Mouse (Mus musculus) heart, embryonic 16.5 days (tissue): ENCODE measurements at regions not wholly inside any gene's neighbourhood (a gene's known extent, or its start where the extent isn't known, plus 50 kb on each side); places are given as distances from the start of the nearest gene placed in this dataset.
A peak's percentile ranks its signal among the peaks of the same experiment; 100 is the strongest.

Experiments
- ATAC-seq: fragments of 200-750 bp; cut with Nextera tagmentation; replicated peaks from 2 replicates; pipeline ENCODE4 v1.8.0; 2017; ENCODE audit warnings: moderate number of reproducible peaks; ENCODE audit not compliant: insufficient read depth, low FRiP score; ENCODE audit errors: extremely low read depth
- H3K27ac ChIP-seq: fragments of 300-500 bp; sonication (generic); 2 replicates; pipeline ENCODE4 v1.5.1; 2014; ENCODE audit warnings: mild to moderate bottlenecking, low read length, control low read depth, moderate library complexity
- H3K27me3 ChIP-seq: fragments of 300-500 bp; sonication (generic); 2 replicates; pipeline ENCODE4 v1.6.1; 2014; ENCODE audit warnings: low read length, mixed read lengths; ENCODE audit not compliant: control insufficient read depth, insufficient read depth
- H3K36me3 ChIP-seq: fragments of 300-500 bp; sonication (generic); 2 replicates; pipeline ENCODE4 v1.6.1; 2014; ENCODE audit not compliant: control insufficient read depth, insufficient read depth
- H3K4me1 ChIP-seq: fragments of 300-500 bp; sonication (generic); 2 replicates; pipeline ENCODE4 v1.6.1; 2014; ENCODE audit warnings: low read length, mixed read lengths; ENCODE audit not compliant: control insufficient read depth, insufficient read depth
- H3K4me2 ChIP-seq: fragments of 300-500 bp; sonication (generic); 2 replicates; pipeline ENCODE4 v1.6.1; 2014; ENCODE audit warnings: low read depth, mild to moderate bottlenecking, control low read depth, low read length
- H3K4me3 ChIP-seq: fragments of 300-500 bp; sonication (generic); 2 replicates; pipeline ENCODE4 v1.5.1; 2014; ENCODE audit warnings: mild to moderate bottlenecking, control low read depth, low read length
- H3K9ac ChIP-seq: fragments of 300-500 bp; sonication (generic); 2 replicates; pipeline ENCODE4 v1.6.1; 2014; ENCODE audit warnings: low read length, control low read depth
- H3K9me3 ChIP-seq: fragments of 300-500 bp; sonication (generic); replicated peaks from 2 replicates; pipeline ENCODE4 v1.6.1; 2016; ENCODE audit warnings: low read length; ENCODE audit not compliant: control insufficient read depth
- WGBS: fragments of 180-500 bp; shearing (Covaris S2); extraction: QIAGEN DNeasy Blood & Tissue Kit; methylation state at CpG from one replicate; pipeline ENCODE4 v1.1.7; 2014; 5-methylcytosine and 5-hydroxymethylcytosine counted together

- peak overlapping the region; percentile 72 for H3K27ac ChIP-seq
- ATAC-seq, result peak; percentile 75
- H3K4me3 ChIP-seq, result peak overlapping the region; percentile 45
- H3K9me3 ChIP-seq, result no peaks in the 10 kb centered on the region
- no peaks in the 10 kb centered on the region for H3K36me3 ChIP-seq
- peak overlapping the region; percentile 68 for H3K9ac ChIP-seq
- H3K4me2 ChIP-seq, result peak overlapping the region; percentile 59
- H3K27me3 ChIP-seq, result no peaks in the 10 kb centered on the region
- 24% methylated on average over 12 of the region's 12 CpGs for WGBS
- 0 out of 2 replicates have a peak, but pooled peaks cover 3% of the 10 kb centered on the region for H3K4me1 ChIP-seq
Measured at GRCm38 (mm10) chr16:78490245-78490644, 86.3 kb downstream of the D16Ertd472e start.

GRCm38 (mm10) chr16:78489604-78490003, 86.9 kb downstream of the D16Ertd472e start:
- 53% methylated on average over 4 of the region's 4 CpGs for WGBS
- Histone ChIP-seq H3K27me3 (no peaks in the 10 kb centered on the region), H3K4me1 (0 out of 2 replicates have a peak, but pooled peaks cover 3% of the 10 kb centered on the region), H3K9me3 (no peaks in the 10 kb centered on the region), H3K36me3 (no peaks in the 10 kb centered on the region), H3K4me3 (no peak overlapping the region), H3K4me2 (no peak overlapping the region), H3K27ac (no peak overlapping the region), H3K9ac (no peak overlapping the region)
- no peak for ATAC-seq

- H3K27me3 ChIP-seq, result no peaks in the 10 kb centered on the region
- H3K27ac ChIP-seq, result no peak overlapping the region
- H3K9me3 ChIP-seq, result no peaks in the 10 kb centered on the region
- H3K9ac ChIP-seq, result no peak overlapping the region
- 0 out of 2 replicates have a peak, but pooled peaks cover 3% of the 10 kb centered on the region for H3K4me1 ChIP-seq
- H3K4me3 ChIP-seq, result no peak overlapping the region
- 78% methylated on average over 6 of the region's 6 CpGs for WGBS
- no peaks in the 10 kb centered on the region for H3K36me3 ChIP-seq
- no peak for ATAC-seq
- no peak overlapping the region for H3K4me2 ChIP-seq
Measured at GRCm38 (mm10) chr16:78486531-78486930, 90.0 kb downstream of the D16Ertd472e start.

GRCm38 (mm10) chr16:78484319-78484718, 92.2 kb downstream of the D16Ertd472e start:
- Histone ChIP-seq H3K4me2 (no peak overlapping the region), H3K9ac (no peak overlapping the region), H3K4me1 (no peaks in the 10 kb centered on the region), H3K4me3 (no peak overlapping the region), H3K27me3 (no peaks in the 10 kb centered on the region), H3K9me3 (no peaks in the 10 kb centered on the region), H3K36me3 (no peaks in the 10 kb centered on the region), H3K27ac (no peak overlapping the region)
- ATAC-seq, result no peak
- 77% methylated on average over 4 of the region's 4 CpGs for WGBS

- H3K9me3 ChIP-seq, result no peaks in the 10 kb centered on the region
- H3K27me3 ChIP-seq, result no peaks in the 10 kb centered on the region
- no peak overlapping the region for H3K4me3 ChIP-seq
- H3K4me1 ChIP-seq, result no peaks in the 10 kb centered on the region
- no peak overlapping the region for H3K4me2 ChIP-seq
- H3K36me3 ChIP-seq, result no peaks in the 10 kb centered on the region
- no peak for ATAC-seq
- H3K27ac ChIP-seq, result no peak overlapping the region
- H3K9ac ChIP-seq, result no peak overlapping the region
- WGBS, result 74% methylated on average over 6 of the region's 6 CpGs
Measured at GRCm38 (mm10) chr16:78481571-78481970, 94.9 kb downstream of the D16Ertd472e start.

GRCm38 (mm10) chr16:78481065-78481464, 95.4 kb downstream of the D16Ertd472e start:
- Histone ChIP-seq H3K27me3 (no peaks in the 10 kb centered on the region), H3K9me3 (no peaks in the 10 kb centered on the region), H3K4me3 (no peak overlapping the region), H3K4me1 (no peaks in the 10 kb centered on the region), H3K4me2 (no peak overlapping the region), H3K9ac (no peak overlapping the region), H3K27ac (no peak overlapping the region), H3K36me3 (no peaks in the 10 kb centered on the region)
- no peak for ATAC-seq
- 57% methylated on average over 5 of the region's 5 CpGs for WGBS

GRCm38 (mm10) chr16:78480261-78480660, 96.2 kb downstream of the D16Ertd472e start:
- no peak overlapping the region for H3K9ac ChIP-seq
- no peaks in the 10 kb centered on the region for H3K9me3 ChIP-seq
- H3K27ac ChIP-seq, result no peak overlapping the region
- H3K27me3 ChIP-seq, result no peaks in the 10 kb centered on the region
- H3K4me2 ChIP-seq, result no peak overlapping the region
- ATAC-seq, result no peak
- H3K36me3 ChIP-seq, result no peaks in the 10 kb centered on the region
- H3K4me3 ChIP-seq, result no peak overlapping the region
- WGBS, result 87% methylated on average over 10 of the region's 10 CpGs
- no peaks in the 10 kb centered on the region for H3K4me1 ChIP-seq

GRCm38 (mm10) chr16:78473456-78473855, 96.5 kb upstream of the Btg3 start:
- H3K4me3 ChIP-seq, result no peak overlapping the region
- 80% methylated on average over 7 of the region's 7 CpGs for WGBS
- no peak overlapping the region for H3K9ac ChIP-seq
- H3K9me3 ChIP-seq, result no peaks in the 10 kb centered on the region
- no peaks in the 10 kb centered on the region for H3K36me3 ChIP-seq
- H3K27ac ChIP-seq, result no peak overlapping the region
- ATAC-seq, result no peak
- no peaks in the 10 kb centered on the region for H3K27me3 ChIP-seq
- no peak overlapping the region for H3K4me2 ChIP-seq
- H3K4me1 ChIP-seq, result no peaks in the 10 kb centered on the region

GRCm38 (mm10) chr16:78459996-78460395, 83.0 kb upstream of the Btg3 start:
- H3K9ac ChIP-seq, result no peak overlapping the region
- H3K36me3 ChIP-seq, result no peaks in the 10 kb centered on the region
- 41% methylated on average over 8 of the region's 8 CpGs for WGBS
- no peak overlapping the region for H3K4me3 ChIP-seq
- H3K4me1 ChIP-seq, result no peaks in the 10 kb centered on the region
- no peak overlapping the region for H3K27ac ChIP-seq
- H3K27me3 ChIP-seq, result no peaks in the 10 kb centered on the region
- H3K4me2 ChIP-seq, result no peak overlapping the region
- ATAC-seq, result no peak
- no peaks in the 10 kb centered on the region for H3K9me3 ChIP-seq
